Mouse (Mus musculus): ENCODE results near the gene Bmp7.

GRCm38 (mm10) chr2:172903523-172903922 lies 36.6 kb downstream of the Bmp7 start:
- TF ChIP-seq POLR2A (IDR thresholded peaks at IDR 0.05; ENCODE audit: low read depth, low read length) (no peak), CTCF (IDR thresholded peaks at IDR 0.05; ENCODE audit: extremely low read depth, insufficient read length, insufficient replicate concordance, low read depth, low read length) (no peak)

All from small intestine, adult 2 months (tissue).